Mouse (Mus musculus) B cell, adult 2 months (primary cell): ENCODE measurements around the gene Hoxa1.

Experiments
- DNase-seq, 2 experiments: peaks; one replicate each; pipeline ENCODE4 v3.0.0; 2022

Gene Hoxa1

DNA sequence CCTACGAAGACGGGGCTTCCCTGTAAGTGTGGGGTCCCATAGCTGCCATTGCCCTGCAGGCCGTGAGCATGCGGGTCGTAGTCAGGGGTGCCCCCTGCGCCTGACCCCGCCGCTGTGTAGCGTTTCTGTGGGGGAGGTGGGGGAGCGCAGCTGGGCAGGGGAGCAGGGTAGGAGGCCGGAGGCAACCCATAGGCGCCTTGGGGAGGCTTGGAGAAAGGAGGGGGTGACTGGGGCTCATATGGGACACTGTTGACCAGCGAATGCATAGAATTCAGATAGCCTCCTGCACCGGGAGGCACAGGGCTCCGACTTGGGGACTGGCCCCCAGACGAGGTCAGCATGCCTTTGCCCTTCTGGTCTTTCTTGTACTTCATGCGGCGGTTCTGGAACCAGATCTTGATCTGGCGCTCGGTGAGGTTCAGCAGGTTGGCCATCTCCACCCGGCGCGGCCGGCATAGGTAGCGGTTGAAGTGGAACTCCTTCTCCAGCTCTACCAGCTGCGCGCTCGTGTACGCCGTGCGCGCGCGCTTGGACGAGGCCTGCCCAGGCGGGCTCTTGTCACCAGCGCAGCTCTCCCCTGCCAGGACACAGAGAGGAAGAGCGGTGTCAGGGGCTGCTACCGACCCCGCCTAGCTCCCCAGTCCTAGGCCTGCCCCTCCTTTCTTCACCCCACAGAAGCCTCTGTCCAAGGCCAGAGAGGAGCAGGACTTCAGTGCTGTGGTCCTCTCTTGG lies 12.2 kb upstream of the Hoxa1 start:
- DNase-seq, result no peak

GRCm38 (mm10) chr6:52169499-52170165 lies 11.5 kb upstream of the Hoxa1 start:
- no peak for DNase-seq

GRCm38 (mm10) chr6:52168191-52169055 lies 10.3 kb upstream of the Hoxa1 start:
- DNase-seq, result no peak

DNA sequence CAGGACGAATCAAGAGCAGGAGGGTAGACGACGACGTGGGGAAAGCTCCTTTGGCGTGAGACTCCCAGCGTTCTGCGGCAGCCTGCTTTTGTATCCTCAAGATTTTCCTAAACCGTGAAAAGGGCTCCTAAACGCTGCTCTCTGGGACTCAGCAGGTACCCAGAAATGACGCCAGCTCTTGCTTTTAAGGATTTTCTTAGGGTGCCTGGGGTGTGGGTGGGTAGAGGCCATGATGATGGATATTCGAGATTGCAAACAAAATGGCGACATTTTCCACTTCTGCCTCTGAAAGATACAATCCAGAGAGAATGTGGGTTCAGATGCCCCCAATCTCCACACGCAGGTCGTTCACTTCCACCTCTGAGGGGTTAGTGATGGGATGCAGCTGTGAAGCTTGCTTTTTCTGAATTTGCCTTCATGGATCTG lies 9.6 kb upstream of the Hoxa1 start:
- no peak for DNase-seq

DNA sequence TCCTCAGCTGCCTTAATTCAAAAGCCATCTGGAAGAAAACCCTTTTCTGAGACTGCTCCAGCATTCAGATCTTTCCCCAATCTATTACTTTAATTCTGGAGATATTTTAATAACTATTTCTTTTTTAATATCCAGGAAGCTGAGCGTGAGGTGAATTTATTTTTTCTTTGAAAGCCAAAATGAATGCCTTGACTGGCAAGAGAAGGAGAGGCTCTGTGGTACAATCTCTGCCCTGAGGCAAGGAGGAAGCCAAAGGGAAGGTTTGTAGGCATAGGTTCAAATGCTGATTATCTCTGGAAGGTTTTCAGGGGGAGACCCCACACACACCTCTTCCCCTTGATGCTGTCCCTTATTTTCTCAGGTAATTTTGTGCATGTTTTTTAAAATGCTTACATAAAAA lies 9.1 kb upstream of the Hoxa1 start:
- DNase-seq, result no peak

DNA sequence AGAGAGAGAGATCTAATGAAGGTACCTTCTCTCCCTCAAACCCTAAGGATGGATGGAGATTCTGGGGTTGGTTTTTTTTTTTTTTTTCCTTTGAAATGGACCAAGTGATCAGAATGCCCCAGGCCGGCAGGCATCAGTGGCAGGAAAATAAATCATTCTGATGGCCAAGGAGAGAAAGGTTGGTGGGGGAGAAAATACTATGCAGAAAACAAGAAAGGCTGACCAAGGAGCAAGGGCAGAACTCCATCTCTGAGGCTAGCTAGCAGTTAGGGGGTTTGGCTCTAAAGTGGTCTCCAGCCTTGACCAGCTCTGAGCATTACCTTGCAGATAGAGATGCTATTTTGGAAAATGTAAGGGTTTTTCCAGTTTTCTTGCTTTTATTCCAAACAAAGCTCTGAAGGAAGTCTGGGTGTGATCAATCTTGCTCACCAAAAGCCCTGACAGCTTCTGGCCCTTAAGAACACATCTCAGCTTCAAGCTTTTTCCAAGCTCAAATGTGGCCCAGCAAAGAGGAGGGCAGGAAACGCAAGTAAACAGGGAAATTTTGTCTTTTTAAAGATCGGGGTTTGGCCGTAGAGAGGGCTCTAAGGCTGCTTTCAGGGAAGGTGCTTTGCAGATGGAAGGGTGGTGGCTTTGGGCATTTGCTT lies 8.4 kb upstream of the Hoxa1 start:
- DNase-seq, result no peak

- no peak for DNase-seq
Observed at GRCm38 (mm10) chr6:52165441-52166370, 7.6 kb upstream of the Hoxa1 start.

DNA sequence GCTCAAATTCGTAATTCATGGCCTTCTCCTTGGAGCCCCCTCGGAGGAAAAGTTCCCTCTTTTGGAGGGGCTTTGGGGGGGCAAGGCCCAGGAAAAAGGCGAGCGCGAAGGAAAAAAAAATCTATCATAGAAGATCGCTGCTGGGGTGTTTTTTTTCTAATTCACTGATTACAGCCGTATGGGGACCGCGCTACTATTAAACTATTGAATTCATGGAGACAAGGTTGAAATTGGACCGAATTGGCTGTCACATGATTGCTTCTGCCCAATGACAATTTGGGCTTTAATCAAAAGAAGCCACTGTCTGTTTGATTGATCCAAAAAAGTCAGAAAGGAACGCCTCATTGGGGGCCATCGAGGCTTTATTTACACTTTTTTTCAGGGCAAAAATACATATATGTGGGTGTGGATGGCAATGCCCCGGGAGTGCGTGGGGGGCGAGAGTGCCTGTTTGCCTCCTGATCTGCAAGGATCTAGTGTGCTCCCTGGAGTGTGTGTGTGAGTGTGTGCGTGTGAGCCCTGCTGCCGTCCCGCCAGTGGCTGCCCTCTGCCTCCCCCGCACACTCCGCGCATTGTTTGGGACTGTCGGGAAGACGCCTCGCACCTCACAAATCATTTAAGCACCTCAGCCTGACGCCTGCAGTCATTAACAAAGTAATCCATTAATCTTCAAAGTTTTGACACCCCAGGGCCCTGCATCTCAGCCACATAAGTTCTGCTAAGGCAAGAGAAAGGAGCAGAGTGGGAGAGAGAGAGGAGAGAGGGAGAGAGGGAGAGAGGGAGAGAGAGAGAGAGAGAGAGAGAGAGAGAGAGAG lies 6.7 kb upstream of the Hoxa1 start, which contains the start of gene Hoxa2:
Hoxa2 (minus strand) TSS at position 206 of the 815 bp plus-strand sequence.
- DNase-seq, result no peak

- DNase-seq, result no peak
Observed at GRCm38 (mm10) chr6:52164051-52164625, 6.0 kb upstream of the Hoxa1 start.

DNA sequence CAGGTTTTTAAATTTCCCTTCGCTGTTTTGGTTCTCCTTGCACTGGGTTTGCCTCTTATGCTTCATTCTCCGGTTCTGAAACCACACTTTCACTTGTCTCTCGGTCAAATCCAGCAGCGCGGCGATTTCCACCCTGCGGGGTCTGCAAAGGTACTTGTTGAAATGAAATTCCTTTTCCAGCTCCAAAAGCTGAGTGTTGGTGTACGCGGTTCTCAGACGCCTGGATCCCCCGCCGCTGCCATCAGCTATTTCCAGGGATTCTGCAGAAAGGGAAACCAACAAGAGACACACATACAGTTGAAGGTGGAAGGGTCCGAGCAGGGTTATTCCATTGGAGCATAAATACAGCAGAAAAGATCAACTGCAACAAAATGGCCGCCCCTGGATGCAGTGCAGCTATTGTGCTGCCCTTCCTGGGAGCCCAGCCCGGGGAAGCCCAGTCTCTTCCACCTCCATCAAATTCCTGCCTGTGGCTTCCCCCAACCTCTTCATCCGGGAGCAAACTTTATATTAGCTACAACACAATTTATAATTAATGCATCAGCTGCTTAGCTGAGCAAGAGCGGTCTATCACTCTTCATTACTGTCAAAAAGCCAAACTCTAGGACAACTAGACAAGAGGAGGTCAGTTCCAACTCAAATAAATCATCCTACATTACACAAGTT lies 5.4 kb upstream of the Hoxa1 start:
- DNase-seq, result no peak

DNA sequence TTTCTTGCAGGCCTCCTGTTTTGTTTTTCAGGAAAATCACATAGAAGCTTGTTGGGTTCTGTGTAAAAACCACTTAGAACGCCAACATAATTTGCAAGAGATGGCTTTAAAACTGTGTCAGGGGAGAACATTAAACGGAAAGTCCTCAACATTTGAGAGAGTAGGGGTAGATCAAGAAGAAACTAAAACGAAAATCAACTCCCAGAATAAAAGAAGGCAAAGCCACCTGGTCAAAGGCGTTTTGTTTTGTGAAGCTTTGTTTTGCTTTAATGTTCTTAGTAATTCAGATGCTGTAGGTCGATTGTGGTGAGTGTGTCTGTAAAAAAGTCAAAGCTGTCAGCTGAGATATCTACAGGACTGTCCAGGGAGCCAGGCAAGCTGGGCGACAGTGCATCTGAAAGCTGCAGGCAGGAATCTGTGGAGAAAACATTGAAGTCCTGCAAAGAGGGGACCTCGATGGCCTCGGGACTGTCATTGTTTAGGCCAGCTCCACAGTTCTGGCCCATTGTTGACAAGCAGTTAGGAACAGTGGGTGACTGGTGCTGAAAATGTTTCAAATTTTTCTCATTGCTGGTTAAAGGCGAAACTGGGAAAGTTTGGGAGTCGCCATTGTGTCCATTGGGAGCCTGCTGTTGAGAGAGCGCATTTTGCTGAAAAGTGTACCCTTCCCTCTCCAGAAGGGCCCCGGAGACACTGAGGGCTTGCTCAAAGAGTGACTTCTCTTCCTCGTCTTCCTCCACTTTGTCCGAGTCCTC lies 4.7 kb upstream of the Hoxa1 start:
- no peak for DNase-seq

DNA sequence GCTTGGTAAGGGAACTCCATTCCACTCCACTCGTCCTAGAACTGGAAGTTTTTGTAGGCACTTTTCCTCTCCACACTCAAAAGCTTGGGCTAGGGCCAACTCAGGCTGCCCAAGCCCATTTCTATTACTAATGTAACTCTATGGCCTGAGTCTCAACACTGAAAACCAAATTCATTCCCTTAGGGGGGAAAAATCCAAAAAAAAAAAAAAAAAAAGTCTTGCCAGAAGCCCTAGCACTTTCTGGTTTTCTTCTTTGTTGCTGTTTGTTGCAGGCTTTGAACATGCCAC lies 3.9 kb upstream of the Hoxa1 start:
- DNase-seq, result no peak

GRCm38 (mm10) chr6:52161336-52162092 lies 3.4 kb upstream of the Hoxa1 start:
- no peak for DNase-seq

- no peak for DNase-seq
Observed at GRCm38 (mm10) chr6:52160511-52161335, 2.6 kb upstream of the Hoxa1 start.

- no peak for DNase-seq
Observed at GRCm38 (mm10) chr6:52159979-52160378, 1.9 kb upstream of the Hoxa1 start.

- DNase-seq, result no peak
Observed at GRCm38 (mm10) chr6:52159164-52159761, 1.1 kb upstream of the Hoxa1 start.
